Mouse (Mus musculus) embryonic fibroblast, embryonic 13.5 days (primary cell): ENCODE measurements at regions not wholly inside any gene's neighbourhood (a gene's known extent, or its start where the extent isn't known, plus 50 kb on each side); places are given as distances from the start of the nearest gene placed in this dataset.
A peak's percentile ranks its signal among the peaks of the same experiment; 100 is the strongest.

Source experiments
- H3K27ac ChIP-seq: 2 replicates; pipeline ENCODE4 v1.5.1; 2012; ENCODE audit warnings: low read length, control low read depth, inconsistent platforms; ENCODE audit not compliant: insufficient read depth
- H3K4me1 ChIP-seq: 2 replicates; pipeline ENCODE4 v1.6.1; 2011; ENCODE audit warnings: low read length; ENCODE audit not compliant: control insufficient read depth, insufficient read depth
- H3K4me3 ChIP-seq: 2 replicates; pipeline ENCODE4 v1.5.1; 2011; ENCODE audit warnings: mild to moderate bottlenecking, control low read depth, low read length; ENCODE audit not compliant: insufficient read depth
- CTCF ChIP-seq: IDR thresholded peaks from 2 replicates; pipeline ENCODE4 v1.5.1; 2011; ENCODE audit warnings: mild to moderate bottlenecking, control low read depth, low read length, moderate library complexity, borderline replicate concordance; ENCODE audit not compliant: insufficient read depth
- POLR2A ChIP-seq: IDR thresholded peaks from 2 replicates; pipeline ENCODE4 v1.6.1; 2011; ENCODE audit warnings: low read depth, mild to moderate bottlenecking, control low read depth, low read length, moderate library complexity

DNA sequence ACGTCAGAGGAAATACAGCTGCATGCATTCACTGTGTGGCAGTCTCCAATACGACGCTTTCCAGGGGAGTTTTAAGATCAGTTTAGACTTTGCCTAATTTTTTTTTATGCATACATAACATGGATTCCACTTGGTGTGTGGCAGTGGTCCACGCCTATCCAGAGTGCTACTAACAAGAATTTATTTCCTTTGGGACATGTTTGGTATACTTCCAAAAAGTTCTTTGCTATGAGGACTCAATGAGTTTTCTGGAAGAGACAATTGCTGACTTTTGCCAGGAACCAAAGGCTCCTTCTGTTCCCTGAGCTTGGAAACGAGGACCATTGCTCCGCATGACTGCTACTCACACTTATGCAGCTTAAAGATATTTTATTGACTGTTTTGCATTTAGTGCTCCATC, 59.2 kb downstream of the Marcks start:
- Histone ChIP-seq H3K4me1 (peaks cover 2% of the 10 kb centered on the region; the same call in 1 of the 2 replicates), H3K4me3 (no peak overlapping the region), H3K27ac (peak overlapping the region; percentile 23; the same call in 1 of the 2 replicates)
- no peak for TF ChIP-seq POLR2A
- no peak for TF ChIP-seq CTCF

DNA sequence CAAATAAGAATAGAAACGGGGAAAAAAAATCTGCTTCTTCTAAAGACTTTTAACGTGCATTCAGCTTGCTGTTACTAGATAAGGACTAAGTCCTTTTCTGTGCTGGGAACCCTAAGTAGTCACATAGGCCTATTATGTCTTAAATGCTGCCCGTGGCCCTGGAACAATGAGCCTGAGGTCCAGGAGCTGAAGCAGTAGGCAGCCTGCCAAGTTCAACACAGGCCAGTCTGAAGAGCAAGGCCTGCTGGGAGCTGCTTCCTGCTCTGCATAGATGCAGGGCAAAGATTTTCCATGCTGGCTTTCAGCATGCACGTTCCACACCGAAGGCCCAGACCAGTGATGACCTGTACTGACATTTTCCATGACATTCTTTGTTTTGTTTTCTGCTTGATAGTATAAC, 60.3 kb downstream of the Marcks start:
- TF ChIP-seq CTCF (no peak), POLR2A (no peak)
- Histone ChIP-seq H3K4me1 (peaks cover 2% of the 10 kb centered on the region), H3K27ac (peak overlapping the region; percentile 23), H3K4me3 (no peak overlapping the region)

DNA sequence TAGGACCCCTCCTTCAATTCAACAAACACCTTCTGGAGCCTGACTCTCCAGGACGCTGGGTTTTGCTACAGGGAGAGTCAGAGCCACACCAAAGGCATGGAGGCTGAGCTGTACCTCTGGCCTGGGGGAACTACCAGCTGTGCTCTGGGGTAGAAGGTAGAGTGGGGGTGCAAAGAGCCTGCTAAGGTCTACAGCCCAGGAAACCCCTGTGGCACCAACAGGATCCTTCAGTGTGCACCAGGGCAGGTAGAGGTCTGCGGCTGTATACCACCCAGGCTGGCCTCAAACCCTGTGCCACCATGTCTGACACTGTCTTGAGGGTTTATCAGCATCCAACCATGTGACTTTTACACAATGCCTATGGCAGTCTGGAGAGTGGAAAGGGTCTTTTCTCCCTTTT, 61.0 kb downstream of the Marcks start:
- H3K27ac ChIP-seq: peak overlapping the region; percentile 20
- no peak for TF ChIP-seq POLR2A
- no peak for TF ChIP-seq CTCF
- H3K4me1 ChIP-seq: peaks cover 2% of the 10 kb centered on the region
- no peak overlapping the region for H3K4me3 ChIP-seq

DNA sequence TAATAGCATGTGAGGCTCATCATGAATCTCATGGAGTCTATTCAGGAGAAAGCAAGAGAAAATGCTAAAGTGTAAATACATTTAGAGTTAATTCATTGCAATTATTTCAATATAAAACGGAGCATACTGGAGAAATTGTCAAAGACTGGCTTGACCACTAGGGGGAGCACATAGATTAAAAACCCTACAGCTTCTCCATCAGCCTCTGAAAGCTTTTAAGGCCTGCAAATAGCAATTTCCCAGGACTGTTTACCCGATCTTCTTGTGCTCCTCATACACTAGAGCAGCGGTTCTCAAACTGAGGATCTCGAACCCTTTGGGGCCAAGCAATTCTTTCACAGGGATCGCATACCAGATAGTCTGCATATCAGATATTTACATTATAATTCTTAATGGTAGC, 65.9 kb downstream of the Marcks start:
- Histone ChIP-seq H3K4me3 (no peak overlapping the region), H3K4me1 (no peaks in the 10 kb centered on the region; the same call in 1 of the 2 replicates), H3K27ac (no peak overlapping the region; the same call in 1 of the 2 replicates)
- TF ChIP-seq CTCF: no peak
- no peak for TF ChIP-seq POLR2A

DNA sequence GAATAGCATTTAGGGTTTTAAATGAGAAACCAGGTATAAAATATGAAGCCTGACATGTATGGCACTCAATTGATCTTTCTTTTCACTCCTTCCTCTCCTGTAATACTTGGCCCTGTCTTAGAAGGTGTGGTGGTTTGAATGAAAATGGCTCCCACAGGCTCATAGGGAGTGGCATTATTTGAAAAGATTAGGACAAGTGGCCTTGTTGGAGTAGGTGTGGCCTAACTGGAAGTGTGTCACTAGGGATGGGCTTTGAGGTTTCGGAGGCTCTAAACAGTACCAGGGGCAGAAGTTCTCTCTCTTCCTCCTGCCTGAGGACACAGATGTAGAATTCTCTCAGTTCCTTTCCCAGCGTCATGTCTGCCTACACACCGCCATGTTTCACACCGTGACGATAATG, 66.7 kb downstream of the Marcks start:
- TF ChIP-seq POLR2A (no peak), CTCF (no peak)
- Histone ChIP-seq H3K27ac (no peak overlapping the region), H3K4me3 (no peak overlapping the region), H3K4me1 (no peaks in the 10 kb centered on the region; the same call in 1 of the 2 replicates)

DNA sequence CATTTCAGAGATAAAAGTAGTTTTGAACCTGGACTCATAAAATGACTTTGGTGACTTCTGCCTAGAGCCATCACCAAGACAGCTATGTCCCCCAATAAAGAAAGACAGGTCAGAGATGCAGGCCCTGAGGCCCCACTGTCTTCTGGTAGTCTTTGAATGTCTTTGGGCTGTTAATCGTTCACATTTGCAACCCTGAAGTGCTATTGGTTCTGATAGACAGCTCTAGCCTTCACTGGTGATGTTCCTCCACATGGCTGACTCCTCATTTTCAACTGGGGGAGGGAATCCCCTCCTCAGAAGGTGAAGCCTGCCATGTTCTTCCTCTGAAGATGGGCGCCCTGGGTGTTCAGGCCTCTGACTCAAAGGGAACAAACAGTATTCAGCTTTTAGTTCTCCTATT, 67.3 kb downstream of the Marcks start:
- Histone ChIP-seq H3K4me3 (no peak overlapping the region), H3K4me1 (no peaks in the 10 kb centered on the region; the same call in 1 of the 2 replicates), H3K27ac (no peak overlapping the region)
- TF ChIP-seq POLR2A (no peak), CTCF (no peak)
